ENCODE assay signal across 15 mouse cellular contexts in the genomic region with DNA sequence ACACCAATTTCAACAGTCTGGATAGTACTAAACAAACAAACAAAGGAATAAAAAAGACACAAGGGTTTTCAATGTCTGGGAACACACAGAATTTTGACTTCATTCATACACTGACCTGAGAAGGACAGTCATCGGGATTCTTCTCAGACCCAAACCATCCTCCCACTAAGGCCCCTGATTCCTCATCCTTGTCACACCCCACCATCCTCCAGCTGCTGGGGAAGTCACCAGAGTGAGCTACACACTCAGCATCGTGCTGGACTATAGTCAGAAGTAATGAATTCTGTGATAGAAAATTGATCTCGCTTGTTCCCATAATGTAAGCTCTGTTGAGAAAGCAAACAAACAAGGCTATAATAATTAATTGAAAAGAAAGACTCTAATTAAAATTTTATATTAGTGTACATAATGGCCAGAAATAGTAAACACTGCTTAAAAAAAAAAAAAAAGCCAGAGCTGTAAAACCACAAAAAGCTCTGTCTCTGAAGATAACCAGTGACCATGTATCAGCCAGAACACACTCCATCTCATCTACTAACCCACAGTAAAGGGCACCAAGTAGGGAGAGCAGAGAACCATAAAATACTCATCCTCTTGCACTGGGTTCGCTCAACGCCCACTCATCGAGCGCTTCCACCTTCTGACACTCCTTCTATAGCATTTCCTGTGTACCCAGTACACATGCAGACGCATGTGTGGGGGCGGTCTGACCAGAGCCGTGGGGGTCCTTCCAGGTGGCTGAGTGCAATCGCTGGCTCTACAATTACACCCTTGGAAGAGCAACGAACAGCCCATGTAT.
DNase-seq lines count a peak whose midpoint lies in the region; ATAC-seq lines count a peak whose summit lies in the region.
"Had no signal": no experiment of that assay in that cellular context is flagged by ENCODE, and none has a peak within 500 bp of the region (broad histone marks: within the 10 kb centered on the region; RNA-seq: fewer than 3 reads in every experiment).

No protein-coding gene starts in this region.

- peak overlapping the region; percentile 68; the same call in 1 of the 2 replicates for H3K27ac ChIP-seq in liver, embryonic 11.5 days (ENCODE audit: low read depth, low read length)
- H3K27ac ChIP-seq in liver, embryonic 13.5 days = peak overlapping the region; percentile 62
- no peak overlapping the region for H3K27ac ChIP-seq in midbrain, embryonic 15.5 days
- H3K27ac ChIP-seq: kidney, postnatal 0 days had no signal

- no peak overlapping the region for H3K4me3 ChIP-seq in liver, embryonic 11.5 days (ENCODE audit: low read depth, low read length)
- H3K4me3 ChIP-seq in liver, embryonic 13.5 days (replicated peaks) = 0 out of 2 replicates have a peak overlapping the region, but pooled peaks have one; percentile 11
- no peak overlapping the region for H3K4me3 ChIP-seq in midbrain, embryonic 15.5 days
- H3K4me3 ChIP-seq: erythroblast, embryonic 14.5 days had no signal

- peak; percentile 91 for ATAC-seq in liver, embryonic 11.5 days (replicated peaks; ENCODE audit: low FRiP score)
- peak; percentile 89 for ATAC-seq in liver, embryonic 13.5 days (ENCODE audit: low read depth)
- ATAC-seq in midbrain, embryonic 15.5 days (replicated peaks) = no peak
- ATAC-seq: lung, postnatal 0 days had no signal

- no peaks in the 10 kb centered on the region for H3K9me3 ChIP-seq in liver, embryonic 11.5 days (ENCODE audit: control insufficient read depth, low read length)
- no peaks in the 10 kb centered on the region for H3K9me3 ChIP-seq in liver, embryonic 13.5 days (replicated peaks)
- no peaks in the 10 kb centered on the region for H3K9me3 ChIP-seq in midbrain, embryonic 15.5 days

- H3K4me1 ChIP-seq in liver, embryonic 11.5 days (replicated peaks; ENCODE audit: control insufficient read depth, insufficient read depth, low read length) = peaks cover 27% of the 10 kb centered on the region
- peaks cover 51% of the 10 kb centered on the region for H3K4me1 ChIP-seq in liver, embryonic 13.5 days (replicated peaks)
- peaks cover 23% of the 10 kb centered on the region for H3K4me1 ChIP-seq in midbrain, embryonic 15.5 days

- no peaks in the 10 kb centered on the region for H3K36me3 ChIP-seq in liver, embryonic 11.5 days (ENCODE audit: control insufficient read depth, insufficient read depth, low read length)
- no peaks in the 10 kb centered on the region for H3K36me3 ChIP-seq in liver, embryonic 13.5 days
- no peaks in the 10 kb centered on the region for H3K36me3 ChIP-seq in midbrain, embryonic 15.5 days (replicated peaks)

- WGBS in liver, embryonic 11.5 days = 51% methylated on average over 12 of the region's 12 CpGs
- 17% methylated on average over 12 of the region's 12 CpGs for WGBS in liver, embryonic 13.5 days (ENCODE audit: insufficient replicate concordance)
- 79% methylated on average over 12 of the region's 12 CpGs for WGBS in midbrain, embryonic 15.5 days

- H3K4me2 ChIP-seq in liver, embryonic 11.5 days = peak overlapping the region; percentile 55
- peak overlapping the region; percentile 49 for H3K4me2 ChIP-seq in liver, embryonic 13.5 days
- no peak overlapping the region for H3K4me2 ChIP-seq in midbrain, embryonic 15.5 days

- H3K9ac ChIP-seq in liver, embryonic 11.5 days (ENCODE audit: low read depth, low read length) = no peak overlapping the region
- peak overlapping the region; percentile 42; the same call in 1 of the 2 replicates for H3K9ac ChIP-seq in liver, embryonic 13.5 days
- no peak overlapping the region for H3K9ac ChIP-seq in midbrain, embryonic 15.5 days

- H3K27me3 ChIP-seq in liver, embryonic 11.5 days (replicated peaks; ENCODE audit: control insufficient read depth, insufficient read depth, low read length) = no peaks in the 10 kb centered on the region
- no peaks in the 10 kb centered on the region for H3K27me3 ChIP-seq in liver, embryonic 13.5 days
- H3K27me3 ChIP-seq in midbrain, embryonic 15.5 days (replicated peaks) = no peaks in the 10 kb centered on the region

- DNase-seq in liver, embryonic 11.5 days (ENCODE audit: low spot score) = no peak
- no peak for DNase-seq in liver
- peak; percentile 48 for DNase-seq in T-cell, adult 2 months (ENCODE audit: low spot score)
- peak; percentile 48 for DNase-seq in liver, embryonic 13.5 days
- DNase-seq in thymus, postnatal 25 days = peak; percentile 42
- DNase-seq in adrenal gland, postnatal 36 days = no peak
- DNase-seq: adrenal gland, postnatal 14 days; cerebellum, postnatal 36 days; heart, adult 18-20 months; heart, postnatal 4 days; retina, postnatal 1 day had no signal

Comparison
In these comparisons a context has a peak if more than half of its experiments do, and no peak if none do; other contexts are left out.
1. DNase-seq: peak in T-cell, adult 2 months (single experiment), liver, embryonic 13.5 days (single experiment) and thymus, postnatal 25 days (single experiment); none in liver, embryonic 11.5 days (single experiment), liver (single experiment) and adrenal gland, postnatal 36 days (0 of 2).